Mouse (Mus musculus) forebrain, embryonic 16.5 days (tissue): ENCODE measurements around the gene Tbc1d21. TPM values are rescaled to one million over a fixed set of nuclear protein-coding genes. Genes with fewer than 3 reads are reported as not detected.

Source experiments
- ATAC-seq: fragments of 200-750 bp; cut with Nextera tagmentation; 2 replicates; pipeline ENCODE4 v1.8.0; 2017; ENCODE audit warnings: mild to moderate bottlenecking, moderate library complexity
- H3K27ac ChIP-seq: fragments of 300-500 bp; sonication (generic); 2 replicates; pipeline ENCODE4 v1.5.1; 2014; ENCODE audit warnings: low read length, control low read depth
- H3K27me3 ChIP-seq: fragments of 300-500 bp; sonication (generic); replicated peaks from 2 replicates; pipeline ENCODE4 v1.6.1; 2014; ENCODE audit warnings: low read length; ENCODE audit not compliant: control insufficient read depth, insufficient read depth
- H3K36me3 ChIP-seq: fragments of 300-500 bp; sonication (generic); 2 replicates; pipeline ENCODE4 v1.6.1; 2014; ENCODE audit not compliant: control insufficient read depth, insufficient read depth
- H3K4me1 ChIP-seq: fragments of 300-500 bp; sonication (generic); replicated peaks from 2 replicates; pipeline ENCODE4 v1.6.1; 2014; ENCODE audit warnings: low read length; ENCODE audit not compliant: control insufficient read depth, insufficient read depth
- H3K4me2 ChIP-seq: fragments of 300-500 bp; sonication (generic); 2 replicates; pipeline ENCODE4 v1.6.1; 2014; ENCODE audit warnings: mild to moderate bottlenecking, low read length, control low read depth
- H3K4me3 ChIP-seq: fragments of 300-500 bp; sonication (generic); replicated peaks from 2 replicates; pipeline ENCODE4 v1.5.1; 2014; ENCODE audit warnings: mild to moderate bottlenecking, low read length, control low read depth
- H3K9ac ChIP-seq: fragments of 300-500 bp; sonication (generic); replicated peaks from 2 replicates; pipeline ENCODE4 v1.6.1; 2014; ENCODE audit warnings: low read depth, low read length, control low read depth
- H3K9me3 ChIP-seq: fragments of 300-500 bp; sonication (generic); 2 replicates; pipeline ENCODE4 v1.6.1; 2016; ENCODE audit warnings: low read length; ENCODE audit not compliant: control insufficient read depth
- WGBS: fragments of 180-500 bp; shearing (Covaris S2); extraction: QIAGEN DNeasy Blood & Tissue Kit; methylation state at CpG from one replicate; pipeline ENCODE4 v1.1.7; 2014; 5-methylcytosine and 5-hydroxymethylcytosine counted together
- polyA plus RNA-seq: library from polyadenylated mRNA; unstranded; fragments of >200 nt; fragmentation: Nextera tagmentation; extraction: Ambion mirVana; gene quantifications from 2 replicates; pipeline ENCODE4 v1.2.1, GENCODE M21; 2015

Tbc1d21 gene
- polyA plus RNA-seq = not detected in 2 replicates

- no peak within 1 kb of the TSS for H3K9ac ChIP-seq
- 100% methylated on average over 1 of the region's 1 CpGs for WGBS
- H3K4me3 ChIP-seq = no peak within 1 kb of the TSS
- H3K27me3 ChIP-seq = no peaks in the 10 kb centered on the region
- H3K4me2 ChIP-seq = no peak within 1 kb of the TSS
- ATAC-seq = no peak
- H3K9me3 ChIP-seq = no peaks in the 10 kb centered on the region
- H3K36me3 ChIP-seq = no peaks in the 10 kb centered on the region
- no peak within 1 kb of the TSS for H3K27ac ChIP-seq
- peaks cover 18% of the 10 kb centered on the region for H3K4me1 ChIP-seq
Measured at GRCm38 (mm10) chr9:58370355-58370754, at the start of gene Tbc1d21. Gene Tbc1d21 (minus strand): TSS chr9:58370455.

DNA sequence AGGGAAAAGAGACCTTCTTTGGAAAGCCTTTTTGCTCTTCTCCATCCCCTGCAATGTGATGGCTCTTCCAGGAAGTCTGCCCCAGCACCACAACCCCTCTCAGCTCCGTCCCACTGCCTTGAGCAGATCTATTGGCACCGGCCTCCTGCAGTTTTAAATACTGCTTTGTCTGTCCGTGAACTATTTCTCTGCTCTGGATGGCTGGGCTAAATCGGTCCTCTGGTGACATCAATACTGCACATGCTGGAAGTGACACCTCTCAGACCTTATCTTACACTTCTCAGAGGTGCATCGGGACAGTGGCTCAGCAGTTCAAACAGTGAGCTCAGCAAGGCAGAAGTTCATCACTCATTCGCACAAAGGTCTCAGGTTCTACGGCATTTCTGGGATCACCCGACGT lies 41.3 kb upstream of the Tbc1d21 start:
- H3K36me3 ChIP-seq = no peaks in the 10 kb centered on the region
- no peak overlapping the region for H3K27ac ChIP-seq
- 82% methylated on average over 9 of the region's 9 CpGs for WGBS
- no peak overlapping the region for H3K4me3 ChIP-seq
- no peak overlapping the region for H3K9ac ChIP-seq
- no peak overlapping the region for H3K4me2 ChIP-seq
- no peaks in the 10 kb centered on the region for H3K9me3 ChIP-seq
- no peaks in the 10 kb centered on the region for H3K4me1 ChIP-seq
- H3K27me3 ChIP-seq = no peaks in the 10 kb centered on the region
- ATAC-seq = no peak

DNA sequence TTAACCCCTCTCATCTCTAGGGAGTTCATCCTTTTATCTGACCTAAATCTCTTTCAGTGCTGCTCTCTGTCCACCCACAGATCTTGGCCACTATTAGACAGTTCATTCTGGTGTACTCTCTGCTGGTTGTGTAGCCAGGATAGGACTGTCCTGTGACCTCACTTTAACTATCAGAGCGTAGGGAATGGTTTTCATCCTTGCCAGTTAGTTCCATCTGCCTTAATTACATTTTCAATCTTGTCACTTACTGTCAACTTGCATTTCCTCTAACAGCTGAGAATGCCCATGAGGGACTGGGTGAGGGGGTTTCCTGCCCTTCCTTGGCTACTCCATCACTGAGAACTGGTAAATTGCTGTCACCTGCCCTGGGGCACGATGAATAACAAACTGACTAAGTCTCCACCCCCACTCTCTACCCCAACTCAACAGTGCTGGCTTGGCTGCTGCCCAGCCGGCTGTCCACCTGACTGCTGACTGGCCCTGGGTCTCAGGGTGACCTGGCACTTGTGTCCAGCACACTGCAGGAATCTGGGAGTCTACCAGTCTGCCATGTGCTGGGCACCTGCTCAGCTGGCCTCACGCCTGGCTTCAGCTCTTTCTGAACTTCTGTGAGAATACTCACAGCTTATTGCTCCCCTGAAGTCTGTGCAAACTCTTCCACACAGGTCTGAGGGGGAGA lies 39.9 kb upstream of the Tbc1d21 start:
- no peak overlapping the region for H3K9ac ChIP-seq
- H3K9me3 ChIP-seq = no peaks in the 10 kb centered on the region
- 71% methylated on average over 4 of the region's 4 CpGs for WGBS
- no peaks in the 10 kb centered on the region for H3K27me3 ChIP-seq
- H3K36me3 ChIP-seq = no peaks in the 10 kb centered on the region
- no peak for ATAC-seq
- H3K27ac ChIP-seq = no peak overlapping the region
- H3K4me1 ChIP-seq = no peaks in the 10 kb centered on the region
- no peak overlapping the region for H3K4me2 ChIP-seq
- no peak overlapping the region for H3K4me3 ChIP-seq

- Histone ChIP-seq H3K9ac (no peak overlapping the region), H3K4me2 (no peak overlapping the region), H3K9me3 (no peaks in the 10 kb centered on the region), H3K4me3 (no peak overlapping the region), H3K4me1 (no peaks in the 10 kb centered on the region), H3K27ac (no peak overlapping the region), H3K36me3 (no peaks in the 10 kb centered on the region), H3K27me3 (no peaks in the 10 kb centered on the region)
- no peak for ATAC-seq
- 70% methylated on average over 2 of the region's 2 CpGs for WGBS
Measured at GRCm38 (mm10) chr9:58409247-58409646, 39.0 kb upstream of the Tbc1d21 start.

GRCm38 (mm10) chr9:58404412-58404811 lies 34.2 kb upstream of the Tbc1d21 start:
- no peak overlapping the region for H3K4me3 ChIP-seq
- no peak overlapping the region for H3K4me2 ChIP-seq
- H3K27ac ChIP-seq = no peak overlapping the region
- no peaks in the 10 kb centered on the region for H3K9me3 ChIP-seq
- no peak overlapping the region for H3K9ac ChIP-seq
- no peaks in the 10 kb centered on the region for H3K36me3 ChIP-seq
- ATAC-seq = no peak
- 66% methylated on average over 4 of the region's 4 CpGs for WGBS
- no peaks in the 10 kb centered on the region for H3K4me1 ChIP-seq
- H3K27me3 ChIP-seq = no peaks in the 10 kb centered on the region

DNA sequence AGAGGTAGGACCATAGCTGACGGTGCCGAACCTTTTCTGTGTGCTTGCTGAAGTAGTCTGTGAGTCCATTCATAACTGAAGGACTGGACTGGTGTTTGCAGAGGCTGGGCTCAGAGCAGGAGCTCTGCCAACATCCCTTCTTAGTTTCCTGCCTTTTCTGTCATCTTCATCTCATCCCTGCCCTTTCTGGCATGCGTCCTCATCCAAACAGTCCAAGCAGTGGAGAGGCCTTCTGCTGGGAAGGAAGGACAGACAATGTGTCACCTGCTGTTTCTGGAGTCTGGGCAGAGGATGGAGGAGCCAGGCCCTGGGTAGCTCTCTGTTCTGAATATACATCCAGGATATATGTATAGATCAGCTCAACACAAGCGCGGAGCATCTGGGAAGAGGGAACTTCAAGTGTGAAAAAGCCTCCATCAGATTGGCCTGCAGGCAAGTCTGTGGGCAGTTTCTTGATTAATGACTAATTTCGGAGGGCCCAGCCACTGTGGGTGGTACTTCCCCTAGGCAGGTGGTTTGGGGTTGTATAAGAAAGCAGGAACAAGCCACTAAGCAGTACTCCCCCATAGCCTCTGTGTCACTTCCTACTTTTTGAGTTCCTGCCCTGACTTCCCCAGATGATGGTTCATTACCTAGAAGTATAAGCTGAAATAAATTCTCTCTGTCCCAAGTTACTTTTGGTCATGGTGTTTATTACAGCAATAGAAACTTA lies 31.3 kb upstream of the Tbc1d21 start:
- H3K4me2 ChIP-seq = no peak overlapping the region
- H3K9me3 ChIP-seq = no peaks in the 10 kb centered on the region
- no peaks in the 10 kb centered on the region for H3K27me3 ChIP-seq
- H3K27ac ChIP-seq = no peak overlapping the region
- ATAC-seq = no peak
- no peak overlapping the region for H3K4me3 ChIP-seq
- H3K9ac ChIP-seq = no peak overlapping the region
- 95% methylated on average over 6 of the region's 6 CpGs for WGBS
- H3K4me1 ChIP-seq = no peaks in the 10 kb centered on the region
- H3K36me3 ChIP-seq = no peaks in the 10 kb centered on the region

GRCm38 (mm10) chr9:58399609-58400008 lies 29.4 kb upstream of the Tbc1d21 start:
- no peak for ATAC-seq

DNA sequence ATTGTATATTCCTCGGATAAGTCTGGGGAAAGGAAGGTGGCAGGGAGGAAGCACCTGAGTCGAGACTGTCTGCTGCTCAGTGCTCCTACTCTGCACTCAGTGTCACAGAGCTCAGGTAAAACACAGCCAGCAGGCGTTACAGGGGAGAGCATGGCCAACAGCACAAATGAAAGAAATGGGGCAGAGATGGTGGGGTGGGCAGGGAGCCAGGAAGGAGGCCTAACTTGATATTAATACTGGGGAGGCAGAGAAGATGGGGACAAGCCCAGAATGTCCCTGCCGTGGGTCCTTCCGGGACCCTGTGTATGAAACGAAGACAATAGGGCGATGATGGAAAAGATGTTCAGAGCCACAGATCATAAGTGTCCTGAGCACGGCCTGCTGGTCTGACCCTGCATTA lies 24.4 kb upstream of the Tbc1d21 start:
- Histone ChIP-seq H3K4me3 (no peak overlapping the region), H3K9ac (no peak overlapping the region), H3K36me3 (no peaks in the 10 kb centered on the region), H3K27me3 (no peaks in the 10 kb centered on the region), H3K4me2 (no peak overlapping the region), H3K27ac (no peak overlapping the region), H3K9me3 (no peaks in the 10 kb centered on the region), H3K4me1 (0 out of 2 replicates have a peak, but pooled peaks cover 5% of the 10 kb centered on the region)
- WGBS = 80% methylated on average over 8 of the region's 8 CpGs
- ATAC-seq = no peak

More at GRCm38 (mm10) chr9:58399609-58400008, 29.4 kb upstream of the Tbc1d21 start:
- no peaks in the 10 kb centered on the region for H3K27me3 ChIP-seq
- H3K36me3 ChIP-seq = no peaks in the 10 kb centered on the region
- H3K9ac ChIP-seq = no peak overlapping the region
- 20% methylated on average over 5 of the region's 5 CpGs for WGBS
- no peak overlapping the region for H3K27ac ChIP-seq
- H3K4me2 ChIP-seq = no peak overlapping the region
- no peaks in the 10 kb centered on the region for H3K9me3 ChIP-seq
- H3K4me1 ChIP-seq = no peaks in the 10 kb centered on the region
- no peak overlapping the region for H3K4me3 ChIP-seq

DNA sequence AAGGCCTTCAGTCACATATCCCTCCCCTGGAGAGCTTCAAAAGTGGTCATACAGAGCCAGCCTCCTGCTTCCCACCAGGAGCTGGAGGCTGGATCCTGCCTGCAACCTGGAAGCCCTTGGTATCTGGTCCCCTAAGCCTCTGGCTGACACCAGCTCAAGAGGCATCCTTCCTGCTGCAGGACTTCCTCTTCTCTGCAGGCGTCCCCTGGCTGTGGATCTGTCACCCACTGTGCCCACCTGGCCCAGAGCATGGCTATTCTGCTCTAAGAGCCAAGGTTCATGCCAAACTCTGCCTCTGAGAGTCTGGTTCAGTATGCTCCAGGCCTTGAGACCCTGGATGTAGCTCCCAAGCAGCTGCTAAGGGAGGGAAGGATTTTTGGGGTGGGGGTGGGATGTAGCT lies 23.6 kb upstream of the Tbc1d21 start:
- H3K9me3 ChIP-seq = no peaks in the 10 kb centered on the region
- no peak overlapping the region for H3K4me2 ChIP-seq
- H3K9ac ChIP-seq = no peak overlapping the region
- no peaks in the 10 kb centered on the region for H3K27me3 ChIP-seq
- no peak overlapping the region for H3K27ac ChIP-seq
- H3K36me3 ChIP-seq = no peaks in the 10 kb centered on the region
- 53% methylated on average over 1 of the region's 1 CpGs for WGBS
- H3K4me3 ChIP-seq = no peak overlapping the region
- 0 out of 2 replicates have a peak, but pooled peaks cover 5% of the 10 kb centered on the region for H3K4me1 ChIP-seq
- no peak for ATAC-seq
